Mouse (Mus musculus) neural tube, embryonic 14.5 days (tissue): ENCODE results near the gene Adssl1. TPM values are rescaled to one million over a fixed set of nuclear protein-coding genes. Genes with fewer than 3 reads are reported as not detected.

Experiments
- ATAC-seq: fragments of 200-750 bp; cut with Nextera tagmentation; 2 replicates; pipeline ENCODE4 v1.8.0; 2017; ENCODE audit warnings: low read depth, mild to moderate bottlenecking, moderate TSS enrichment, moderate library complexity
- H3K27ac ChIP-seq: fragments of 300-500 bp; sonication (generic); 2 replicates; pipeline ENCODE4 v1.5.1; 2014; ENCODE audit warnings: low read depth, mild to moderate bottlenecking, control low read depth, low read length, moderate library complexity, mixed read lengths
- H3K27me3 ChIP-seq: fragments of 300-500 bp; sonication (generic); 2 replicates; pipeline ENCODE4 v1.6.1; 2014; ENCODE audit warnings: low read length; ENCODE audit not compliant: control insufficient read depth, insufficient read depth
- H3K36me3 ChIP-seq: fragments of 300-500 bp; sonication (generic); 2 replicates; pipeline ENCODE4 v1.6.1; 2014; ENCODE audit warnings: low read length, mixed read lengths; ENCODE audit not compliant: control insufficient read depth, insufficient read depth
- H3K4me1 ChIP-seq: fragments of 300-500 bp; sonication (generic); 2 replicates; pipeline ENCODE4 v1.6.1; 2014; ENCODE audit warnings: low read length; ENCODE audit not compliant: control insufficient read depth, insufficient read depth
- H3K4me2 ChIP-seq: fragments of 300-500 bp; sonication (generic); 2 replicates; pipeline ENCODE4 v1.6.1; 2014; ENCODE audit warnings: mild to moderate bottlenecking, low read depth, low read length, control low read depth
- H3K4me3 ChIP-seq: fragments of 300-500 bp; sonication (generic); 2 replicates; pipeline ENCODE4 v1.5.1; 2014; ENCODE audit warnings: low read depth, low read length, control low read depth, mixed read lengths
- H3K9ac ChIP-seq: fragments of 300-500 bp; sonication (generic); replicated peaks from 2 replicates; pipeline ENCODE4 v1.6.1; 2014; ENCODE audit warnings: low read depth, mild to moderate bottlenecking, control low read depth, low read length, mixed read lengths
- H3K9me3 ChIP-seq: fragments of 300-500 bp; sonication (generic); 2 replicates; pipeline ENCODE4 v1.6.1; 2016; ENCODE audit warnings: low read length; ENCODE audit not compliant: control insufficient read depth
- WGBS: fragments of 180-500 bp; shearing (Covaris S2); extraction: QIAGEN DNeasy Blood & Tissue Kit; methylation state at CpG from one replicate; pipeline ENCODE4 v1.1.7; 2014; 5-methylcytosine and 5-hydroxymethylcytosine counted together
- polyA plus RNA-seq: library from polyadenylated mRNA; unstranded; fragments of >200 nt; fragmentation: Nextera tagmentation; extraction: Ambion mirVana; gene quantifications from 2 replicates; pipeline ENCODE4 v1.2.1, GENCODE M21; 2014

Adssl1 gene
- polyA plus RNA-seq, 1 experiment from 2014 or later: 3.4 TPM

DNA sequence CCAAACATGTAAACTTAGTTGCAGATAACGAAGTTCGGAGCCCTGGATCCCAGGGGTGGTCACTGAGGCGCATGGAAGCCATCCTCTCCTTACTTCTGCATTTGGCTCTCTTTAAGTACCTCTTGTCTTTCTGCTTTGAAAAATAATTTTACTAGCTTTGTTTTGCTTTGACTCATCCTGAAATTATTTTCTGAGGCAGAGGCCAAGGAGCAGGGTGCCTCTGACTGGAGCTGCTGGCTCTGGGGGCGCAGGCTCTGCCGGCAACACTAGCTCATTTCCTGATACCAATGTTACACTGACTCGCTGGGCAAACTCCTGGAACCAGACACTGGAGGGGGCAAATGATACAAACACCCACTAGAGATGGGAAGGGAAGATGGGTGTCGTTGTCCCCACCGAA lies 39.9 kb upstream of the Adssl1 start:
- H3K4me3 ChIP-seq: no peak overlapping the region
- H3K9me3 ChIP-seq: no peaks in the 10 kb centered on the region
- ATAC-seq: no peak
- H3K4me2 ChIP-seq: no peak overlapping the region
- 0 out of 2 replicates have a peak, but pooled peaks cover 3% of the 10 kb centered on the region for H3K4me1 ChIP-seq
- H3K36me3 ChIP-seq: no peaks in the 10 kb centered on the region
- WGBS: 84% methylated on average over 8 of the region's 8 CpGs
- no peak overlapping the region for H3K27ac ChIP-seq
- H3K27me3 ChIP-seq: no peaks in the 10 kb centered on the region
- H3K9ac ChIP-seq: no peak overlapping the region

DNA sequence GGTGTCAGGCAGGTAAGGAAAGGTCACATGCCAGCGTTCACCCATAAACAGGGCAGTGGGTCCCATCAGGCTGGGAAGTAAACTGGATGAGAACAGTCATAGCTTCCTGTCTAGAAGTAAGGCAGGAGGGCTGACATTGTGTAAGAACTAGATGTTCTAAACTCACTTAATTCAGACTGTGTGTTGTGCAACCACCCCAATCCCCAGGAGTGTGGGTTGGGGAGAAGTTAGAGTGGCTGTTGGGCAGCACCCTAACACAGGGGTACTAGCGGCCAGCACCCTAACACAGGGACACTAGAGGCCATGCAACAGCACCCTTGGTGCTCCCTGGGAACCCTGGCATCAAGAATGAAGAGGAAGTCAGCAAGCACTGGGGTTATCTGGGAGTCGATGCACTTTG lies 38.7 kb upstream of the Adssl1 start:
- no peaks in the 10 kb centered on the region for H3K9me3 ChIP-seq
- no peaks in the 10 kb centered on the region for H3K27me3 ChIP-seq
- H3K27ac ChIP-seq: no peak overlapping the region
- H3K4me1 ChIP-seq: 0 out of 2 replicates have a peak, but pooled peaks cover 6% of the 10 kb centered on the region
- H3K9ac ChIP-seq: no peak overlapping the region
- no peak for ATAC-seq
- no peaks in the 10 kb centered on the region for H3K36me3 ChIP-seq
- 91% methylated on average over 3 of the region's 3 CpGs for WGBS
- H3K4me2 ChIP-seq: no peak overlapping the region
- H3K4me3 ChIP-seq: no peak overlapping the region

DNA sequence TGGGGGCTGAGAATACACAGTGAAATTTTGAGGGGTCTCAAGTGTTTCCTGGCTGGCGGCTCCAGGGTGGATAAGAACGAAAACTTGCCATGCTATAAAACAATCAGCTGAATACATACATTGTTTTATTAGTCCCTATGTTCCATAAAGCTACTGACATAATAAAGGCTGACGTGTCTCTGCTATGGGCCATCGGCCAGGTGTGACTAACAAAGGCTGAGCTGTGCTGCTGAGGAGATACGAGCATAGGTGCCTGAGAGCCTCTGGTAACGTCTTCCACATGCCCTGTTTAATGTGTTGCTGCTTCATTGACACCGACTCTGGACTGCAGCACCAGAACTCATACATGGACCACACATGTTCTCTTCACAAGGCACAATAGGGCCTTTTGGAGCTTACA lies 34.9 kb upstream of the Adssl1 start:
- H3K27me3 ChIP-seq: 0 out of 2 replicates have a peak, but pooled peaks cover 3% of the 10 kb centered on the region
- no peaks in the 10 kb centered on the region for H3K36me3 ChIP-seq
- peaks cover 14% of the 10 kb centered on the region; the same call in 1 of the 2 replicates for H3K4me1 ChIP-seq
- H3K9me3 ChIP-seq: no peaks in the 10 kb centered on the region
- no peak for ATAC-seq
- no peak overlapping the region for H3K4me2 ChIP-seq
- H3K9ac ChIP-seq: no peak overlapping the region
- H3K27ac ChIP-seq: no peak overlapping the region
- WGBS: 54% methylated on average over 7 of the region's 7 CpGs
- H3K4me3 ChIP-seq: no peak overlapping the region

- no peak overlapping the region for H3K9ac ChIP-seq
- no peak for ATAC-seq
- H3K4me2 ChIP-seq: no peak overlapping the region
- 72% methylated on average over 7 of the region's 7 CpGs for WGBS
- no peaks in the 10 kb centered on the region for H3K36me3 ChIP-seq
- no peak overlapping the region for H3K27ac ChIP-seq
- H3K27me3 ChIP-seq: 0 out of 2 replicates have a peak, but pooled peaks cover 3% of the 10 kb centered on the region
- no peaks in the 10 kb centered on the region for H3K9me3 ChIP-seq
- H3K4me3 ChIP-seq: no peak overlapping the region
- peaks cover 14% of the 10 kb centered on the region; the same call in 1 of the 2 replicates for H3K4me1 ChIP-seq
Measured at GRCm38 (mm10) chr12:112585924-112586538, 33.8 kb upstream of the Adssl1 start.

- Histone ChIP-seq H3K4me2 (no peak overlapping the region), H3K4me3 (no peak overlapping the region), H3K4me1 (peaks cover 14% of the 10 kb centered on the region; the same call in 1 of the 2 replicates), H3K36me3 (no peaks in the 10 kb centered on the region), H3K9ac (no peak overlapping the region), H3K9me3 (no peaks in the 10 kb centered on the region), H3K27me3 (0 out of 2 replicates have a peak, but pooled peaks cover 3% of the 10 kb centered on the region), H3K27ac (no peak overlapping the region)
- ATAC-seq: no peak
- WGBS: 79% methylated on average over 14 of the region's 14 CpGs
Measured at GRCm38 (mm10) chr12:112587125-112588124, 32.4 kb upstream of the Adssl1 start.

- Histone ChIP-seq H3K4me3 (peak within 1 kb of the TSS; percentile 42), H3K9me3 (no peaks in the 10 kb centered on the region), H3K27ac (no peak within 1 kb of the TSS), H3K27me3 (0 out of 2 replicates have a peak, but pooled peaks cover 3% of the 10 kb centered on the region), H3K36me3 (no peaks in the 10 kb centered on the region), H3K9ac (peak within 1 kb of the TSS; percentile 50), H3K4me2 (peak within 1 kb of the TSS; percentile 84), H3K4me1 (peaks cover 14% of the 10 kb centered on the region; the same call in 1 of the 2 replicates)
- WGBS: under 1% methylated on average over 56 of the region's 60 CpGs
- peak; percentile 83 for ATAC-seq
Measured at GRCm38 (mm10) chr12:112588426-112589256, 31.2 kb upstream of the Adssl1 start, which contains the start of gene Inf2. Gene Inf2, plus strand, starts transcription at chr12:112588784.

DNA sequence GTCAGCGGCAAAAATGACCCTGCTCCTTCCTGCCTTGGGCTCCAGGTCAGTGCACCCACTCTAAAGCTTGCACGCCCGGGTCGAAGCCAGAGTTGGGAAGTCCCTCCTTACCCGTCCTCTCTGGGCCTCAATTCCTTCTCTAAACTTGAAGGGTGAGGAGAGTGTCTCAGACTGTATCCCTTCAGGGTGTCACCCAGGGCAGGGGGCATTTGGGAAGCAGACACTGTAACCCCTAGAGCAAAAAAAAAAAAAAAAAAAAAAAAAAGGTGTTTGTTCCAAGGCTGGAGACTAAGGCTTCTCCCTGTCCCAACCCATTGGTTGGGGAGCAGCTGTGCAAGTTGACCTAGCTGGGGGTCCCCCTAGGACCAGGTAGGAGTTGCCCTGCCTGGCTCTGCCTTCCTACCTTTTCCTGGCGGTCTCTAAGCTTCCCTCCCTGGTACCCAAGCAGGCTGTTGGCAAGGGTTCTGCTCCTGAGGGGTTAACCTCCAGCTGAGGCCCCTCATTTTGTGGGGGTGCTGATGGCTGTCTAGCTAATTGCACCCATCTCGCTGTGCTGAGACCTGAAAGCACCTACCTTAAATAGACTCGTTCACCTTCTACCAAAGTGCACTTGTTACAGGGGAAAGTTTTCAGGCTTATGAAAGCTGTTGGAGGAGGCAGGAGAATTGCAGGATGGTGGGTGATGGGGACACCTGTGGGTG lies 30.2 kb upstream of the Adssl1 start:
- Histone ChIP-seq H3K27me3 (0 out of 2 replicates have a peak, but pooled peaks cover 3% of the 10 kb centered on the region), H3K27ac (no peak overlapping the region), H3K4me2 (peak overlapping the region; percentile 84; the same call in 1 of the 2 replicates), H3K4me3 (peak overlapping the region; percentile 42), H3K36me3 (no peaks in the 10 kb centered on the region), H3K4me1 (peaks cover 19% of the 10 kb centered on the region), H3K9me3 (no peaks in the 10 kb centered on the region), H3K9ac (no peak overlapping the region)
- WGBS: 62% methylated on average over 8 of the region's 8 CpGs
- no peak for ATAC-seq
